Mouse (Mus musculus): ENCODE measurements around the gene Mapk13. TPM values are rescaled to one million over a fixed set of nuclear protein-coding genes. Genes with fewer than 3 reads are reported as not detected.
"Not testable (repeated sequence)": the region's sequence is repeated elsewhere in the genome, so short reads cannot be mapped to it uniquely, and the experiment has no call there.

Gene Mapk13
- polyA plus RNA-seq (2012; ENCODE audit: insufficient read depth, insufficient read length, missing spikeins): 0.75 TPM in 2 replicates

GRCm38 (mm10) chr17:28769121-28769874, at the start of gene Mapk13:
Mapk13 (plus strand) TSS chr17:28769297.
- Histone ChIP-seq H3K4me1 (ENCODE audit: control insufficient read depth, insufficient read depth, insufficient read length, low read length) (peaks cover 6% of the 10 kb centered on the region; the same call in 1 of the 2 replicates), H3K4me3 (ENCODE audit: insufficient read depth, low read depth, low read length) (peak within 1 kb of the TSS; percentile 23), H3K27ac (replicated peaks; ENCODE audit: low read depth, low read length) (no peak within 1 kb of the TSS)

- H3K27ac ChIP-seq (replicated peaks; ENCODE audit: low read depth, low read length): no peak within 1 kb of the TSS
- H3K4me1 ChIP-seq (ENCODE audit: control insufficient read depth, insufficient read depth, insufficient read length, low read length): no peaks in the 10 kb centered on the region
- H3K4me3 ChIP-seq (ENCODE audit: insufficient read depth, low read depth, low read length): no peak within 1 kb of the TSS
Measured at GRCm38 (mm10) chr17:28725783-28726182, 43.3 kb upstream of the Mapk13 start, which contains the start of gene AC170998.1. AC170998.1 (plus strand) TSS chr17:28726083.

GRCm38 (mm10) chr17:28727511-28727910, 41.6 kb upstream of the Mapk13 start:
- not testable (repeated sequence) for H3K4me1 ChIP-seq (ENCODE audit: control insufficient read depth, insufficient read depth, insufficient read length, low read length); H3K27ac ChIP-seq (replicated peaks; ENCODE audit: low read depth, low read length); H3K4me3 ChIP-seq (ENCODE audit: insufficient read depth, low read depth, low read length)

- H3K27ac ChIP-seq (replicated peaks; ENCODE audit: low read depth, low read length): no peak overlapping the region
- H3K4me1 ChIP-seq (ENCODE audit: control insufficient read depth, insufficient read depth, insufficient read length, low read length): no peaks in the 10 kb centered on the region
- no peak overlapping the region for H3K4me3 ChIP-seq (ENCODE audit: insufficient read depth, low read depth, low read length)
Measured at GRCm38 (mm10) chr17:28735317-28736105, 33.6 kb upstream of the Mapk13 start.

- Histone ChIP-seq H3K4me1 (ENCODE audit: control insufficient read depth, insufficient read depth, insufficient read length, low read length) (no peaks in the 10 kb centered on the region), H3K27ac (replicated peaks; ENCODE audit: low read depth, low read length) (no peak overlapping the region), H3K4me3 (ENCODE audit: insufficient read depth, low read depth, low read length) (no peak overlapping the region)
Measured at GRCm38 (mm10) chr17:28736486-28736885, 32.6 kb upstream of the Mapk13 start.

- Histone ChIP-seq H3K4me3 (ENCODE audit: insufficient read depth, low read depth, low read length) (no peak overlapping the region), H3K27ac (replicated peaks; ENCODE audit: low read depth, low read length) (no peak overlapping the region), H3K4me1 (ENCODE audit: control insufficient read depth, insufficient read depth, insufficient read length, low read length) (no peaks in the 10 kb centered on the region)
Measured at GRCm38 (mm10) chr17:28737973-28738372, 31.1 kb upstream of the Mapk13 start.

GRCm38 (mm10) chr17:28739244-28739643, 29.9 kb upstream of the Mapk13 start:
- H3K4me1 ChIP-seq (ENCODE audit: control insufficient read depth, insufficient read depth, insufficient read length, low read length): no peaks in the 10 kb centered on the region
- no peak overlapping the region for H3K4me3 ChIP-seq (ENCODE audit: insufficient read depth, low read depth, low read length)
- no peak overlapping the region for H3K27ac ChIP-seq (replicated peaks; ENCODE audit: low read depth, low read length)

- peaks cover 2% of the 10 kb centered on the region for H3K4me1 ChIP-seq (ENCODE audit: control insufficient read depth, insufficient read depth, insufficient read length, low read length)
- H3K4me3 ChIP-seq (ENCODE audit: insufficient read depth, low read depth, low read length): no peak overlapping the region
- H3K27ac ChIP-seq (replicated peaks; ENCODE audit: low read depth, low read length): no peak overlapping the region
Measured at GRCm38 (mm10) chr17:28743145-28743866, 25.8 kb upstream of the Mapk13 start.

GRCm38 (mm10) chr17:28743916-28744315, 25.2 kb upstream of the Mapk13 start:
- H3K27ac ChIP-seq (replicated peaks; ENCODE audit: low read depth, low read length): no peak overlapping the region
- no peak overlapping the region for H3K4me3 ChIP-seq (ENCODE audit: insufficient read depth, low read depth, low read length)
- H3K4me1 ChIP-seq (ENCODE audit: control insufficient read depth, insufficient read depth, insufficient read length, low read length): peaks cover 2% of the 10 kb centered on the region

GRCm38 (mm10) chr17:28745773-28746172, 23.3 kb upstream of the Mapk13 start:
- Histone ChIP-seq H3K4me1 (ENCODE audit: control insufficient read depth, insufficient read depth, insufficient read length, low read length) (peaks cover 3% of the 10 kb centered on the region), H3K4me3 (ENCODE audit: insufficient read depth, low read depth, low read length) (no peak overlapping the region), H3K27ac (replicated peaks; ENCODE audit: low read depth, low read length) (no peak overlapping the region)

GRCm38 (mm10) chr17:28748001-28748400, 21.1 kb upstream of the Mapk13 start:
- Histone ChIP-seq H3K4me1 (ENCODE audit: control insufficient read depth, insufficient read depth, insufficient read length, low read length) (peaks cover 5% of the 10 kb centered on the region), H3K27ac (replicated peaks; ENCODE audit: low read depth, low read length) (no peak overlapping the region), H3K4me3 (ENCODE audit: insufficient read depth, low read depth, low read length) (no peak overlapping the region)

- Histone ChIP-seq H3K27ac (replicated peaks; ENCODE audit: low read depth, low read length) (no peak overlapping the region), H3K4me1 (ENCODE audit: control insufficient read depth, insufficient read depth, insufficient read length, low read length) (peaks cover 4% of the 10 kb centered on the region), H3K4me3 (ENCODE audit: insufficient read depth, low read depth, low read length) (no peak overlapping the region)
Measured at GRCm38 (mm10) chr17:28750580-28750979, 18.5 kb upstream of the Mapk13 start.

- H3K4me3 ChIP-seq (ENCODE audit: insufficient read depth, low read depth, low read length): no peak overlapping the region
- H3K27ac ChIP-seq (replicated peaks; ENCODE audit: low read depth, low read length): no peak overlapping the region
- H3K4me1 ChIP-seq (ENCODE audit: control insufficient read depth, insufficient read depth, insufficient read length, low read length): no peaks in the 10 kb centered on the region
Measured at GRCm38 (mm10) chr17:28756447-28756846, 12.7 kb upstream of the Mapk13 start.

GRCm38 (mm10) chr17:28757470-28757869, 11.6 kb upstream of the Mapk13 start:
- no peaks in the 10 kb centered on the region for H3K4me1 ChIP-seq (ENCODE audit: control insufficient read depth, insufficient read depth, insufficient read length, low read length)
- no peak overlapping the region for H3K4me3 ChIP-seq (ENCODE audit: insufficient read depth, low read depth, low read length)
- H3K27ac ChIP-seq (replicated peaks; ENCODE audit: low read depth, low read length): no peak overlapping the region

GRCm38 (mm10) chr17:28760736-28761312, 8.3 kb upstream of the Mapk13 start:
- H3K4me1 ChIP-seq (ENCODE audit: control insufficient read depth, insufficient read depth, insufficient read length, low read length): no peaks in the 10 kb centered on the region
- H3K27ac ChIP-seq (replicated peaks; ENCODE audit: low read depth, low read length): no peak overlapping the region

More at GRCm38 (mm10) chr17:28760736-28761312, 8.3 kb upstream of the Mapk13 start:
- H3K4me3 ChIP-seq (ENCODE audit: insufficient read depth, low read depth, low read length): no peak overlapping the region

All from brown adipose tissue, adult 24 weeks (tissue).